Mouse (Mus musculus): Measurements from ENCODE around the gene Arid3b. TPM values are rescaled to one million over a fixed set of nuclear protein-coding genes. Genes with fewer than 3 reads are reported as not detected.

Arid3b gene
- polyA plus RNA-seq, 1 experiment from 2014 or later, result 4.9 TPM

- no peak for TF ChIP-seq CTCF (IDR thresholded peaks at IDR 0.05; ENCODE audit: low read depth)
- Histone ChIP-seq H3K27me3 (ENCODE audit: insufficient read depth, low read length) (no peaks in the 10 kb centered on the region), H3K4me1 (ENCODE audit: insufficient read depth) (no peaks in the 10 kb centered on the region), H3K27ac (ENCODE audit: low read depth) (no peak overlapping the region), H3K4me2 (no peak overlapping the region), H3K9me3 (ENCODE audit: low read depth, low read length) (no peaks in the 10 kb centered on the region), H3K9ac (no peak overlapping the region), H3K4me3 (ENCODE audit: low read depth, low read length) (no peak overlapping the region), H3K36me3 (ENCODE audit: insufficient read depth) (no peaks in the 10 kb centered on the region)
- WGBS, result 81% methylated on average over 3 of the region's 3 CpGs
- DNase-seq (no peak), ATAC-seq (ENCODE audit: insufficient read depth) (no peak)
Measured at GRCm38 (mm10) chr9:57782656-57783055, 53.9 kb downstream of the Arid3b start.

- H3K27me3 ChIP-seq (ENCODE audit: insufficient read depth, low read length), result no peaks in the 10 kb centered on the region
- H3K9ac ChIP-seq, result no peak overlapping the region
- DNase-seq, result no peak
- no peak overlapping the region for H3K4me2 ChIP-seq
- H3K4me1 ChIP-seq (ENCODE audit: insufficient read depth), result no peaks in the 10 kb centered on the region
- no peak for ATAC-seq (ENCODE audit: insufficient read depth)
- H3K27ac ChIP-seq (ENCODE audit: low read depth), result no peak overlapping the region
- 56% methylated on average over 4 of the region's 4 CpGs for WGBS
- no peak overlapping the region for H3K4me3 ChIP-seq (ENCODE audit: low read depth, low read length)
- H3K9me3 ChIP-seq (ENCODE audit: low read depth, low read length), result no peaks in the 10 kb centered on the region
- H3K36me3 ChIP-seq (ENCODE audit: insufficient read depth), result no peaks in the 10 kb centered on the region
- TF ChIP-seq CTCF (IDR thresholded peaks at IDR 0.05; ENCODE audit: low read depth), result no peak
Measured at GRCm38 (mm10) chr9:57775736-57776135, 60.9 kb downstream of the Arid3b start.

DNA sequence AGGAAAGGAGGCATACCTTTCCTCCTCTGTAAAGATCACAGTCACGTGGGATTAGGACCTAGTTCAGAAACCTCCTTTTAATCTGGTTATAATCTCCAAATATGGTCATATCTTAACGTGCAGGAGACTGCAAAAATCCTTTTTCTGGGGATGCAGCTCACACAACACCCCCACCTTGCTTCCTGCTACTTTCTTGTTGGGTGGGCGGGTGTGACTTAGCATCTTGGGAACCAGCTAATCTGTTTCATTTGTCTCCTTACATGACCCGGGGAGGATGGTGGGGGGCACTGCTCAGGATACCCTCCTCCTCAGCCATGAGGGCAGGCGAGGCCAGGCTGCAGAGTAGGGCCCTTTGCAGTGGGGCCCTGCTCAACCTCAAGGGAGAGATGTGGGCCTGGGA is 61.6 kb downstream of the Arid3b start:
- WGBS, result 68% methylated on average over 5 of the region's 5 CpGs
- H3K27ac ChIP-seq (ENCODE audit: low read depth), result no peak overlapping the region
- no peak for DNase-seq
- no peaks in the 10 kb centered on the region for H3K36me3 ChIP-seq (ENCODE audit: insufficient read depth)
- no peak for TF ChIP-seq CTCF (IDR thresholded peaks at IDR 0.05; ENCODE audit: low read depth)
- no peaks in the 10 kb centered on the region for H3K4me1 ChIP-seq (ENCODE audit: insufficient read depth)
- H3K4me3 ChIP-seq (ENCODE audit: low read depth, low read length), result no peak overlapping the region
- no peaks in the 10 kb centered on the region for H3K9me3 ChIP-seq (ENCODE audit: low read depth, low read length)
- no peak for ATAC-seq (ENCODE audit: insufficient read depth)
- H3K4me2 ChIP-seq, result no peak overlapping the region
- no peaks in the 10 kb centered on the region for H3K27me3 ChIP-seq (ENCODE audit: insufficient read depth, low read length)
- no peak overlapping the region for H3K9ac ChIP-seq

DNA sequence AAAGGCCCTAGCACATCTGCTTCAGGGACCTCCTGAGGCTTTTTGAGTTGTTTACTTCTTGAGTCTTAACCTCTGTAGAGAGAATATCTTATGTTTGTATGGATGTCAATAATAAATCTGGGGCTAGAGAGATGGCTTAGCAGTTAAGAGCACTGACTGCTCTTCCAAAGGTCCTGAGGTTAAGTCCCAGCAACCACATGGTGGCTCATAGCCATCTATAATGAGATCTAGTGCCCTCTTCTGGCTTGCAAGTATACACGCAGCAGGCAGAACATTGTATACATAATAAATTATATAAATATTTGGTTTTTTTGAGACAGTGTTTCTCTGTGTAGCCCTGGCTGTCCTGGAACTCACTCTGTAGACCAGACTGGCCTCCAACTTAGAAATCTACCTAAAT is 62.4 kb downstream of the Arid3b start:
- TF ChIP-seq CTCF (IDR thresholded peaks at IDR 0.05; ENCODE audit: low read depth), result peak; percentile 47; the same call in 1 of the 2 replicates
- Histone ChIP-seq H3K4me2 (no peak overlapping the region), H3K4me3 (ENCODE audit: low read depth, low read length) (no peak overlapping the region), H3K4me1 (ENCODE audit: insufficient read depth) (no peaks in the 10 kb centered on the region), H3K36me3 (ENCODE audit: insufficient read depth) (no peaks in the 10 kb centered on the region), H3K9me3 (ENCODE audit: low read depth, low read length) (no peaks in the 10 kb centered on the region), H3K27me3 (ENCODE audit: insufficient read depth, low read length) (no peaks in the 10 kb centered on the region), H3K27ac (ENCODE audit: low read depth) (no peak overlapping the region), H3K9ac (no peak overlapping the region)
- ATAC-seq (ENCODE audit: insufficient read depth) (0 out of 2 replicates have a peak, but pooled peaks have one; percentile 15), DNase-seq (peak; percentile 69)
- WGBS, result 3% methylated on average over 1 of the region's 1 CpGs

DNA sequence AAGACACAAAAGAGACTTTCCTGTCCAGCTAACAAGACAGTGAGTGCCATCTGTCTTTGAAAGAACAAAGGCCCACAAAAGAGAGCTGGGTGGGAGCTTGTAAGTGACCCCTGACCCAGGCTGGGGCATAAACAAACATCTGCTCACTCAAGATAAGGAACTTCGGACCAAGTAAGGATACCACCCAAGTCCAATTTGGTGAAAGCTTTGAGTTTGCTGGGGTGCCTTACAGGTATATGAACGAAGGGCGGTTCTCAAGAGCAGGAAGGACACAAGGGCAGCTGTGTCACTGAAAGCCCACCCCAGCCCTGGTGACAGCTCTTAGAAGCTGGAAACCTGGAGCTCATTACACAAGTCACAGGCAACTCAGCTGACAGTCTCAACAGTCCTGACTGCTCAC is 62.8 kb downstream of the Arid3b start:
- Histone ChIP-seq H3K4me2 (no peak overlapping the region), H3K27ac (ENCODE audit: low read depth) (peak overlapping the region; percentile 13; the same call in 1 of the 2 replicates), H3K9me3 (ENCODE audit: low read depth, low read length) (no peaks in the 10 kb centered on the region), H3K27me3 (ENCODE audit: insufficient read depth, low read length) (no peaks in the 10 kb centered on the region), H3K4me1 (ENCODE audit: insufficient read depth) (no peaks in the 10 kb centered on the region), H3K9ac (no peak overlapping the region), H3K36me3 (ENCODE audit: insufficient read depth) (no peaks in the 10 kb centered on the region), H3K4me3 (ENCODE audit: low read depth, low read length) (no peak overlapping the region)
- TF ChIP-seq CTCF (IDR thresholded peaks at IDR 0.05; ENCODE audit: low read depth), result no peak
- no peak for ATAC-seq (ENCODE audit: insufficient read depth)
- DNase-seq, result no peak
- WGBS, result 46% methylated on average over 3 of the region's 3 CpGs

GRCm38 (mm10) chr9:57770836-57771235 is 65.8 kb downstream of the Arid3b start:
- no peak for TF ChIP-seq CTCF (IDR thresholded peaks at IDR 0.05; ENCODE audit: low read depth)
- Histone ChIP-seq H3K9ac (no peak overlapping the region), H3K4me2 (no peak overlapping the region), H3K36me3 (ENCODE audit: insufficient read depth) (no peaks in the 10 kb centered on the region), H3K27me3 (ENCODE audit: insufficient read depth, low read length) (no peaks in the 10 kb centered on the region), H3K27ac (ENCODE audit: low read depth) (0 out of 2 replicates have a peak overlapping the region, but pooled peaks have one; percentile 24), H3K4me1 (ENCODE audit: insufficient read depth) (0 out of 2 replicates have a peak, but pooled peaks cover 3% of the 10 kb centered on the region), H3K4me3 (ENCODE audit: low read depth, low read length) (no peak overlapping the region), H3K9me3 (ENCODE audit: low read depth, low read length) (no peaks in the 10 kb centered on the region)
- WGBS, result 88% methylated on average over 2 of the region's 2 CpGs
- DNase-seq (no peak), ATAC-seq (ENCODE audit: insufficient read depth) (no peak)

DNA sequence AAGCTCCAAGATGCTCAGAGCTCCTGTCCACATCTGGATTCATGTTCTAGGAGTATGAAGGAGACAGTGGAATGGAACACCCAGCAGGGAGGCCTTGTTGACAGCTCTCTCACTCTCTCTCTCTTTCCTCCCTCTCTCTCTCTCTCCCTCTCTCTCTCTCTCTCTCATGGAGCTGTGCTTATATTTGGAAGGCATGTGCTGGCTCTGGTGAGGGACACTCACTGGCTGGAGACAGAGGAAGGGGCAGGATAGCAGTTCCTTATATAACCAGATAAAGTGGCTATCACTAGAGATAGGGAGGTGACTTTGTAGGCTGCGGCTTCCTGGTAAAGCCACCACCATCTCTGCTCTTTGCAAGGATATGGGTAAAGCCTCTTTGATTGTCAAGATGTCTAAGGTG is 66.4 kb downstream of the Arid3b start:
- no peak overlapping the region for H3K4me3 ChIP-seq (ENCODE audit: low read depth, low read length)
- TF ChIP-seq CTCF (IDR thresholded peaks at IDR 0.05; ENCODE audit: low read depth), result no peak
- H3K9me3 ChIP-seq (ENCODE audit: low read depth, low read length), result no peaks in the 10 kb centered on the region
- no peak for DNase-seq
- ATAC-seq (ENCODE audit: insufficient read depth), result no peak
- peak overlapping the region; percentile 12; the same call in 1 of the 2 replicates for H3K4me2 ChIP-seq
- H3K27me3 ChIP-seq (ENCODE audit: insufficient read depth, low read length), result no peaks in the 10 kb centered on the region
- no peaks in the 10 kb centered on the region for H3K36me3 ChIP-seq (ENCODE audit: insufficient read depth)
- 95% methylated on average over 1 of the region's 1 CpGs for WGBS
- no peak overlapping the region for H3K9ac ChIP-seq
- H3K4me1 ChIP-seq (ENCODE audit: insufficient read depth), result 0 out of 2 replicates have a peak, but pooled peaks cover 4% of the 10 kb centered on the region
- H3K27ac ChIP-seq (ENCODE audit: low read depth), result peak overlapping the region; percentile 75; the same call in 1 of the 2 replicates

Measured in lung, embryonic 14.5 days (tissue).